In genomic region chr7:30320946-30321345, GRCm38 (mm10) we compare ENCODE assay signal across 8 mouse cellular contexts. TPM values are rescaled to one million over a fixed set of nuclear protein-coding genes. Genes with fewer than 3 reads are reported as not detected.
A peak's percentile ranks its signal among the peaks of the same experiment; 100 is the strongest.
DNase-seq lines count a peak whose midpoint lies in the region; ATAC-seq and TF ChIP-seq lines count a peak whose summit lies in the region.

No protein-coding gene starts in this region.

- no peaks in the 10 kb centered on the region for H3K36me3 ChIP-seq in heart, adult 2 months (ENCODE audit: control insufficient read depth, insufficient read depth, low read length)
- H3K36me3 ChIP-seq in CH12.LX (replicated peaks in 1 of 2; ENCODE audit: control insufficient read depth in 1 of 2, insufficient read depth in 1 of 2, low read length in 1 of 2) = peaks cover 6 to 48% of the 10 kb centered on the region in 2 experiments
- H3K36me3 ChIP-seq in hindbrain, embryonic 10.5 days = peaks cover 10% of the 10 kb centered on the region; the same call in 1 of the 2 replicates
- H3K36me3 ChIP-seq in liver, embryonic 16.5 days (ENCODE audit: control insufficient read depth, insufficient read depth) = no peaks in the 10 kb centered on the region

- 82% methylated on average over 2 of the region's 2 CpGs for WGBS in heart, adult 2 months
- 83% methylated on average over 2 of the region's 2 CpGs for WGBS in hindbrain, embryonic 10.5 days
- 62% methylated on average over 2 of the region's 2 CpGs for WGBS in liver, embryonic 16.5 days (ENCODE audit: insufficient replicate concordance)

- peak overlapping the region; percentile 91 for H3K4me2 ChIP-seq in CH12.LX (ENCODE audit: insufficient read depth, low read depth, poor library complexity, severe bottlenecking)
- H3K4me2 ChIP-seq in liver, embryonic 16.5 days (ENCODE audit: low read depth, low read length) = peak overlapping the region; percentile 78

- H3K27ac ChIP-seq in heart, adult 2 months = peak overlapping the region; percentile 96; the same call in 1 of the 2 replicates
- H3K27ac ChIP-seq in CH12.LX (ENCODE audit: insufficient read depth, low read depth) = no peak overlapping the region
- H3K27ac ChIP-seq in hindbrain, embryonic 10.5 days = no peak overlapping the region
- peak overlapping the region; percentile 71; the same call in 1 of the 2 replicates for H3K27ac ChIP-seq in liver, embryonic 16.5 days (ENCODE audit: low read length)

- dilution Hi-C loops in CH12.LX (cut with MboI; ENCODE audit: extremely low pct_ligation_motif_present, extremely low pct_unique_long_range_greater_than_20kb, low sequenced_read_pairs) = no loop called here

- TF ChIP-seq RAD21 in CH12.LX (IDR thresholded peaks at IDR 0.05; ENCODE audit: low read depth, low read length) = no peak

- no peak for TF ChIP-seq CTCF in heart, adult 2 months (IDR thresholded peaks at IDR 0.05)
- no peak for TF ChIP-seq CTCF in CH12.LX (conservative IDR thresholded peaks at IDR 0.05 in 1 of 2, IDR thresholded peaks at IDR 0.05 in 1 of 2; ENCODE audit: low read depth in 2 of 2, low read length in 2 of 2)

- H3K4me3 ChIP-seq in heart, adult 2 months = no peak overlapping the region
- peak overlapping the region; percentile 64 to 91 (median 70) for H3K4me3 ChIP-seq in CH12.LX (replicated peaks in 1 of 3; ENCODE audit: low read depth in 2 of 3, low read length in 2 of 3, poor library complexity in 1 of 3)
- peak overlapping the region; percentile 88 for H3K4me3 ChIP-seq in hindbrain, embryonic 10.5 days
- peak overlapping the region; percentile 74; the same call in 1 of the 2 replicates for H3K4me3 ChIP-seq in liver, embryonic 16.5 days (ENCODE audit: low read depth, low read length)

- H3K27me3 ChIP-seq in heart, adult 2 months (ENCODE audit: control insufficient read depth, insufficient read depth, low read length) = no peaks in the 10 kb centered on the region
- no peaks in the 10 kb centered on the region for H3K27me3 ChIP-seq in CH12.LX (replicated peaks)
- H3K27me3 ChIP-seq in hindbrain, embryonic 10.5 days (ENCODE audit: insufficient read depth, poor library complexity, severe bottlenecking) = no peaks in the 10 kb centered on the region
- H3K27me3 ChIP-seq in liver, embryonic 16.5 days (ENCODE audit: control insufficient read depth, insufficient read depth, low read depth, low read length) = no peaks in the 10 kb centered on the region

- intact Hi-C loops in heart, adult 2 months (cut with DNase I) = no loop called here
- intact Hi-C loops in gastrocnemius, postnatal 36 days (cut with DNase I) = no loop called here

- TF ChIP-seq POLR2A in heart, adult 2 months (IDR thresholded peaks at IDR 0.05; ENCODE audit: insufficient read depth, low read depth, low read length) = no peak
- TF ChIP-seq POLR2A in CH12.LX (IDR thresholded peaks at IDR 0.05; ENCODE audit: low read depth, low read length) = no peak

- DNase-seq in heart, adult 2 months = no peak
- no peak for DNase-seq in heart, adult 9 months (ENCODE audit: low spot score in 2 of 2)
- no peak for DNase-seq in CH12.LX (ENCODE audit: extremely low read depth)
- no peak for DNase-seq in hindbrain, embryonic 10.5 days (ENCODE audit: low spot score)
- DNase-seq in gastrocnemius, postnatal 36 days = no peak
- DNase-seq in frontal cortex, adult 2 months (ENCODE audit: extremely low spot score in 1 of 2, low spot score in 1 of 2) = no peak

- no peak overlapping the region for H3K9ac ChIP-seq in heart, adult 2 months (ENCODE audit: low read depth, low read length)
- no peak overlapping the region; the same call in 1 of the 2 replicates for H3K9ac ChIP-seq in CH12.LX (ENCODE audit: insufficient read depth, low read depth)
- H3K9ac ChIP-seq in liver, embryonic 16.5 days (ENCODE audit: low read depth, low read length) = no peak overlapping the region; the same call in 1 of the 2 replicates

- no peaks in the 10 kb centered on the region for H3K79me2 ChIP-seq in heart, adult 2 months (replicated peaks; ENCODE audit: control insufficient read depth, insufficient read depth, low read length)
- no peaks in the 10 kb centered on the region for H3K79me2 ChIP-seq in CH12.LX (replicated peaks; ENCODE audit: control insufficient read depth, extremely low read depth, insufficient read depth, poor library complexity, severe bottlenecking)

- H3K9me3 ChIP-seq in CH12.LX (replicated peaks; ENCODE audit: low read length) = peaks cover 10% of the 10 kb centered on the region
- H3K9me3 ChIP-seq in hindbrain, embryonic 10.5 days = 0 out of 2 replicates have a peak, but pooled peaks cover 4% of the 10 kb centered on the region
- no peaks in the 10 kb centered on the region for H3K9me3 ChIP-seq in liver, embryonic 16.5 days (replicated peaks; ENCODE audit: control insufficient read depth, low read length)

- H3K4me1 ChIP-seq in heart, adult 2 months (ENCODE audit: control insufficient read depth, insufficient read depth, low read length) = peaks cover 1% of the 10 kb centered on the region; the same call in 1 of the 2 replicates
- peaks cover 9 to 33% of the 10 kb centered on the region in 2 experiments; a peak in 3 of 4 replicates for H3K4me1 ChIP-seq in CH12.LX (ENCODE audit: control insufficient read depth in 1 of 2, insufficient read depth in 2 of 2)
- peaks cover 19% of the 10 kb centered on the region for H3K4me1 ChIP-seq in hindbrain, embryonic 10.5 days (replicated peaks)
- H3K4me1 ChIP-seq in liver, embryonic 16.5 days (ENCODE audit: control insufficient read depth, low read depth, low read length) = peaks cover 19% of the 10 kb centered on the region

- no peak for ATAC-seq in liver, embryonic 16.5 days (ENCODE audit: low read depth)
- ATAC-seq in inflammation-experienced regulatory T-cells, adult 6 months = no peak

- TF ChIP-seq EP300 in heart, adult 2 months (IDR thresholded peaks at IDR 0.05; ENCODE audit: insufficient read depth, low read depth, low read length) = no peak
- no peak for TF ChIP-seq EP300 in CH12.LX (IDR thresholded peaks at IDR 0.05; ENCODE audit: low read length)

- in situ Hi-C loops in CH12.LX (cut with MboI; ENCODE audit: low pct_ligation_motif_present, low pct_unique_long_range_greater_than_20kb, low sequenced_read_pairs) = no loop called here

RNA-seq across cellular contexts. Expression of gene E130208F15Rik, which starts 0.6 kb away (rescaled TPM):
- under 1 TPM; 0.55 to 0.63 TPM for total RNA-seq in heart, adult 2 months (2021)
- polyA plus RNA-seq in heart, adult 2 months (2012; rRNA removed) = 0.31 and 0.41 TPM in 2 replicates
- total RNA-seq in CH12.LX (2012; rRNA removed) (5.6 and 6.2 TPM in 2 replicates), CH12.LX (2014; rRNA removed) (0.35 and 0.70 TPM in 2 replicates)
- polyA plus RNA-seq in CH12.LX (2012; ENCODE audit: insufficient read length, low read depth) = 6.2 and 9.7 TPM in 2 replicates
- polyA plus RNA-seq in hindbrain, embryonic 10.5 days (2016; fragmentation: Nextera tagmentation; extraction: Ambion mirVana) = 1.6 and 3.7 TPM in 2 replicates
- polyA plus RNA-seq in liver, embryonic 16.5 days (2015; fragmentation: Nextera tagmentation; extraction: Ambion mirVana) = 0.30 and 0.88 TPM in 2 replicates
- under 1 TPM; 0.48 to 0.72 TPM for total RNA-seq in gastrocnemius, postnatal 36 days (2021)
- 0.34 and 0.66 TPM in 2 replicates for polyA plus RNA-seq in frontal cortex, adult 2 months (2012; rRNA removed)
- polyA plus RNA-seq in inflammation-experienced regulatory T-cells, adult 6 months (2017; shearing (Covaris generic)) = not detected

RNA-seq across cellular contexts. Expression of gene Sdhaf1, which starts 2.7 kb away (rescaled TPM):
- 10 to 100 TPM; 12.5 TPM for total RNA-seq in heart, adult 2 months (2021)
- 17.4 and 17.9 TPM in 2 replicates for polyA plus RNA-seq in heart, adult 2 months (2012; rRNA removed)
- total RNA-seq in CH12.LX (2012; rRNA removed) = 12.8 and 14.1 TPM in 2 replicates
- 16.0 and 18.5 TPM in 2 replicates for total RNA-seq in CH12.LX (2014; rRNA removed)
- 8.8 and 11.3 TPM in 2 replicates for polyA plus RNA-seq in CH12.LX (2012; ENCODE audit: insufficient read length, low read depth)
- polyA plus RNA-seq in hindbrain, embryonic 10.5 days (2016; fragmentation: Nextera tagmentation; extraction: Ambion mirVana) = 19.6 and 23.1 TPM in 2 replicates
- polyA plus RNA-seq in liver, embryonic 16.5 days (2015; fragmentation: Nextera tagmentation; extraction: Ambion mirVana) = 4.3 and 4.6 TPM in 2 replicates
- 1 to 10 TPM; 6.9 to 7.3 TPM for total RNA-seq in gastrocnemius, postnatal 36 days (2021)
- polyA plus RNA-seq in frontal cortex, adult 2 months (2012; rRNA removed) = 16.9 and 19.2 TPM in 2 replicates
- 1 to 10 TPM; 2.0 to 6.1 (median 3.9) TPM for polyA plus RNA-seq in inflammation-experienced regulatory T-cells, adult 6 months (2017; shearing (Covaris generic))

RNA-seq across cellular contexts. Expression of gene Syne4, which starts 6.3 kb away (rescaled TPM):
- under 1 TPM; 0.26 to 0.50 TPM for total RNA-seq in heart, adult 2 months (2021)
- 5.3 and 5.6 TPM in 2 replicates for polyA plus RNA-seq in heart, adult 2 months (2012; rRNA removed)
- total RNA-seq in CH12.LX (2012; rRNA removed) (1.7 and 1.9 TPM in 2 replicates), CH12.LX (2014; rRNA removed) (0.70 and 0.81 TPM in 2 replicates)
- 3.1 and 4.1 TPM in 2 replicates for polyA plus RNA-seq in CH12.LX (2012; ENCODE audit: insufficient read length, low read depth)
- 26.8 and 28.1 TPM in 2 replicates for polyA plus RNA-seq in hindbrain, embryonic 10.5 days (2016; fragmentation: Nextera tagmentation; extraction: Ambion mirVana)
- polyA plus RNA-seq in liver, embryonic 16.5 days (2015; fragmentation: Nextera tagmentation; extraction: Ambion mirVana) = 17.0 and 22.4 TPM in 2 replicates
- total RNA-seq in gastrocnemius, postnatal 36 days (2021) = 1 to 10 TPM in 1 of 2 experiments, not detected in 1; 1.9 TPM
- 27.6 and 29.9 TPM in 2 replicates for polyA plus RNA-seq in frontal cortex, adult 2 months (2012; rRNA removed)
- polyA plus RNA-seq in inflammation-experienced regulatory T-cells, adult 6 months (2017; shearing (Covaris generic)) = 10 to 100 TPM in 1 of 3 experiments, 1 to 10 TPM in 2; 4.3 to 14.7 (median 6.4) TPM

RNA-seq across cellular contexts. Expression of gene Alkbh6, which starts 12.4 kb away (rescaled TPM):
- 10 to 100 TPM; 24.0 to 29.5 TPM for total RNA-seq in heart, adult 2 months (2021)
- 59.6 and 61.7 TPM in 2 replicates for polyA plus RNA-seq in heart, adult 2 months (2012; rRNA removed)
- total RNA-seq in CH12.LX (2012; rRNA removed) (33.9 and 35.7 TPM in 2 replicates), CH12.LX (2014; rRNA removed) (28.8 and 31.7 TPM in 2 replicates)
- polyA plus RNA-seq in CH12.LX (2012; ENCODE audit: insufficient read length, low read depth) = 25.2 and 25.4 TPM in 2 replicates
- polyA plus RNA-seq in hindbrain, embryonic 10.5 days (2016; fragmentation: Nextera tagmentation; extraction: Ambion mirVana) = 93.6 and 117 TPM in 2 replicates
- 15.8 and 18.0 TPM in 2 replicates for polyA plus RNA-seq in liver, embryonic 16.5 days (2015; fragmentation: Nextera tagmentation; extraction: Ambion mirVana)
- total RNA-seq in gastrocnemius, postnatal 36 days (2021) = 10 to 100 TPM; 18.3 to 18.4 TPM
- 132 TPM in 2 replicates for polyA plus RNA-seq in frontal cortex, adult 2 months (2012; rRNA removed)
- polyA plus RNA-seq in inflammation-experienced regulatory T-cells, adult 6 months (2017; shearing (Covaris generic)) = 100 to 1,000 TPM in 2 of 3 experiments, 10 to 100 TPM in 1; 69.8 to 178 (median 155) TPM

RNA-seq across cellular contexts. Expression of gene Clip3, which starts 29.4 kb away (rescaled TPM):
- 1 to 10 TPM; 5.6 TPM for total RNA-seq in heart, adult 2 months (2021)
- polyA plus RNA-seq in heart, adult 2 months (2012; rRNA removed) = 5.6 and 6.6 TPM in 2 replicates
- not detected in 2 replicates for total RNA-seq in CH12.LX (2012; rRNA removed)
- total RNA-seq in CH12.LX (2014; rRNA removed) = not detected in 2 replicates
- polyA plus RNA-seq in CH12.LX (2012; ENCODE audit: insufficient read length, low read depth) = not detected in 2 replicates
- 53.4 and 82.3 TPM in 2 replicates for polyA plus RNA-seq in hindbrain, embryonic 10.5 days (2016; fragmentation: Nextera tagmentation; extraction: Ambion mirVana)
- polyA plus RNA-seq in liver, embryonic 16.5 days (2015; fragmentation: Nextera tagmentation; extraction: Ambion mirVana) = 0.50 and 0.90 TPM in 2 replicates
- total RNA-seq in gastrocnemius, postnatal 36 days (2021) = 1 to 10 TPM; 4.5 to 5.6 TPM
- polyA plus RNA-seq in frontal cortex, adult 2 months (2012; rRNA removed) = 354 and 373 TPM in 2 replicates
- 1 to 10 TPM; 3.6 to 7.0 (median 5.8) TPM for polyA plus RNA-seq in inflammation-experienced regulatory T-cells, adult 6 months (2017; shearing (Covaris generic))

Comparison
In these comparisons a context has a peak if more than half of its experiments do, and no peak if none do; other contexts are left out.
1. H3K27ac ChIP-seq: peak in heart, adult 2 months (single experiment) and liver, embryonic 16.5 days (single experiment); none in CH12.LX (single experiment) and hindbrain, embryonic 10.5 days (single experiment).